Mouse (Mus musculus) limb, embryonic 14.5 days (tissue): ENCODE data around the gene 1700001K19Rik. TPM values are rescaled to one million over a fixed set of nuclear protein-coding genes. Genes with fewer than 3 reads are reported as not detected.
"Not testable (repeated sequence)": the region's sequence is repeated elsewhere in the genome, so short reads cannot be mapped to it uniquely, and the experiment has no call there.

Source experiments
- ATAC-seq: fragments of 200-750 bp; cut with Nextera tagmentation; 2 replicates; pipeline ENCODE4 v1.8.0; 2017; ENCODE audit warnings: low read depth, moderate number of reproducible peaks, moderate TSS enrichment; ENCODE audit not compliant: low FRiP score
- DNase-seq: peaks from one replicate; pipeline ENCODE4 v3.0.0-alpha.2; 2015; ENCODE audit warnings: low spot score
- H3K27ac ChIP-seq: fragments of 300-500 bp; sonication (generic); replicated peaks from 2 replicates; pipeline ENCODE4 v1.5.1; 2014; ENCODE audit warnings: low read depth, mild to moderate bottlenecking, low read length, moderate library complexity, mixed read lengths
- H3K27me3 ChIP-seq: fragments of 300-500 bp; sonication (generic); 2 replicates; pipeline ENCODE4 v1.6.1; 2014; ENCODE audit warnings: low read length, mixed read lengths; ENCODE audit not compliant: control insufficient read depth, insufficient read depth
- H3K36me3 ChIP-seq: fragments of 300-500 bp; sonication (generic); 2 replicates; pipeline ENCODE4 v1.6.1; 2014; ENCODE audit warnings: mild to moderate bottlenecking, low read length, moderate library complexity, mixed read lengths; ENCODE audit not compliant: control insufficient read depth, insufficient read depth
- H3K4me1 ChIP-seq: fragments of 300-500 bp; sonication (generic); 2 replicates; pipeline ENCODE4 v1.6.1; 2014; ENCODE audit warnings: antibody characterized with exemption, low read length, mixed read lengths; ENCODE audit not compliant: control insufficient read depth, insufficient read depth
- H3K4me2 ChIP-seq: fragments of 300-500 bp; sonication (generic); replicated peaks from 2 replicates; pipeline ENCODE4 v1.6.1; 2014; ENCODE audit warnings: low read depth, mild to moderate bottlenecking, low read length, moderate library complexity; ENCODE audit not compliant: severe bottlenecking
- H3K4me3 ChIP-seq: fragments of 300-500 bp; sonication (generic); replicated peaks from 2 replicates; pipeline ENCODE4 v1.5.1; 2014; ENCODE audit warnings: low read length
- H3K9ac ChIP-seq: fragments of 300-500 bp; sonication (generic); 2 replicates; pipeline ENCODE4 v1.6.1; 2014; ENCODE audit warnings: mild to moderate bottlenecking, low read depth, low read length, moderate library complexity; ENCODE audit not compliant: severe bottlenecking
- H3K9me3 ChIP-seq: fragments of 300-500 bp; sonication (generic); 2 replicates; pipeline ENCODE4 v1.6.1; 2016; ENCODE audit warnings: low read length; ENCODE audit not compliant: control insufficient read depth
- POLR2A ChIP-seq: fragments of 200-500 bp; IDR thresholded peaks from 2 replicates; pipeline ENCODE4 v1.8.0; 2012; ENCODE audit warnings: inconsistent platforms, mild to moderate bottlenecking, moderate library complexity, borderline replicate concordance; ENCODE audit not compliant: insufficient read depth, insufficient read length; ENCODE audit errors: extremely low read depth
- WGBS: fragments of 180-500 bp; shearing (Covaris S2); extraction: QIAGEN DNeasy Blood & Tissue Kit; methylation state at CpG from one replicate; pipeline ENCODE4 v1.1.7; 2014; 5-methylcytosine and 5-hydroxymethylcytosine counted together
- polyA plus RNA-seq, 2 experiments: library from polyadenylated mRNA; depleted of rRNA in 1 of 2; stranded (reverse) in 1 of 2; unstranded in 1 of 2; fragments of >200 nt; fragmentation: Nextera tagmentation in 1 of 2; extraction: Ambion mirVana in 1 of 2; gene quantifications; 2 replicates each; pipeline versions ENCODE4 v1.2.1 to v1.2.3; 2012 to 2014

The 1700001K19Rik gene
- polyA plus RNA-seq, 2 experiments = 0.19 TPM; not detected in 1

DNA sequence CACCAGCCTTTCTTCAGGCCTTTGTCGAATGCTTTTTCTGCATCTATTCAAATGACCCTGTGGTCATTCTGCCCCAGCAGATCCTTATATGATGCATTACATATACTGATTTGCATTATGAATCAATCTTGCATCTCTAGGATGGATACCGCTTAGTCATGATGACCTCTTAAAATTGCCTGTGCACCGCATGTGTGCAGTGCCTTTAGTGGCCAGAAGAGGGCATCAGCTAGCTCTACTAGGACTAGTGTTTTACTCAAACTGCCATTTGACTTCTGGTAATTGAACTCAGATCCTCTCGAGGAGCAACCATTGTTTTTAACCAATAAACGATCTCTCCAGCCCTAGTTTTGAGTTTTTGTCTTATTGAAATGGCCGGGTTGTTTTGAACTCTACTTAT is 31.4 kb upstream of the 1700001K19Rik start:
- Histone ChIP-seq H3K27ac (no peak overlapping the region), H3K4me1 (no peaks in the 10 kb centered on the region), H3K9ac (no peak overlapping the region), H3K36me3 (no peaks in the 10 kb centered on the region), H3K27me3 (no peaks in the 10 kb centered on the region), H3K9me3 (no peaks in the 10 kb centered on the region), H3K4me2 (no peak overlapping the region), H3K4me3 (no peak overlapping the region)
- DNase-seq = no peak
- 95% methylated on average over 6 of the region's 6 CpGs for WGBS
- ATAC-seq = no peak
- no peak for TF ChIP-seq POLR2A

DNA sequence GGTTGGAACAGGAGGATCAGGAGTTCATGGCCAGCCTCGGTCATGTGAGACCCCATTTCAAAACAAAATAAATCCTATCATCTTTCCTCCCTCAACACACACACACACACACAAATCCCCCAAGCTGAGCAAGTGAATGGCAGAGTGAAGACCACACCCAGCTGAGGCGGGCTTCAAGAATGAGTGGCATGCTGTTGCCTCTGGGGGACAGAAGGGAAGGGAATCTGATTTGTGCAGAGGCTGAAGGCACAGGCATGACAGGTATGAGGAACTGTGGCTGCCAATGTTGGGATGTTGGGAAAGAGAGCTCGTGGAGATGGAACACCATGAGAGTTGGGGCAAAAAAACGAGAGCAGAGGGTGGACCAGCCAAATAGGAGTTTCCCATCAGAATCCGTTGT is 28.9 kb upstream of the 1700001K19Rik start:
- Histone ChIP-seq H3K9ac (no peak overlapping the region), H3K36me3 (no peaks in the 10 kb centered on the region), H3K4me3 (no peak overlapping the region), H3K4me1 (no peaks in the 10 kb centered on the region), H3K27me3 (no peaks in the 10 kb centered on the region), H3K9me3 (no peaks in the 10 kb centered on the region), H3K4me2 (no peak overlapping the region), H3K27ac (no peak overlapping the region)
- DNase-seq = no peak
- no peak for ATAC-seq
- 64% methylated on average over 5 of the region's 5 CpGs for WGBS
- no peak for TF ChIP-seq POLR2A

DNA sequence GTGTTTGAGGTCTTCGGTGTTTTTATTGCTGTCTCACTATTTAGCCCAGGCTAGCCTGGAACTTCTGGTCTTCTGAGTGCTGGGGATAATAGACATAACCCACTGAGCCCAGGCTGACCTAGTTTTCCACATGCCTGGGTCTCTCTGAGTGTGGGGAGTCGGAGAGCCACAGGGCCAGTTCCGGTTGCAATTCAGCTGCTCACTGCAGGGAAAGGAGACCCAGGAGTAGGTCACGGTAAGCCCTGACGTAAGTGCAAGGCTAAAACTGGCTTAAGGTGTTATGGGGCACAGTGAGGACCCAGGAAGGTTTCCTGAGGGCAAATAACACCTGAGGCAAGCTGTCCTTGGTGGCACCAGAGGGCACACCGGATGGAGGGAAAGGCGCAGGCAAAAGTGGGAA is 25.0 kb upstream of the 1700001K19Rik start:
- H3K27me3 ChIP-seq = no peaks in the 10 kb centered on the region
- no peaks in the 10 kb centered on the region for H3K9me3 ChIP-seq
- H3K9ac ChIP-seq = no peak overlapping the region
- no peak overlapping the region for H3K4me3 ChIP-seq
- WGBS = 87% methylated on average over 7 of the region's 7 CpGs
- H3K4me1 ChIP-seq = no peaks in the 10 kb centered on the region
- ATAC-seq (no peak), DNase-seq (no peak)
- no peak overlapping the region for H3K27ac ChIP-seq
- H3K4me2 ChIP-seq = no peak overlapping the region
- no peaks in the 10 kb centered on the region for H3K36me3 ChIP-seq
- no peak for TF ChIP-seq POLR2A

GRCm38 (mm10) chr12:110706337-110707231 is 24.2 kb upstream of the 1700001K19Rik start:
- no peak for TF ChIP-seq POLR2A
- WGBS = 2% methylated on average over 27 of the region's 27 CpGs
- no peaks in the 10 kb centered on the region for H3K36me3 ChIP-seq
- peak overlapping the region; percentile 26 for H3K4me3 ChIP-seq
- peak; percentile 18 for DNase-seq
- no peaks in the 10 kb centered on the region for H3K4me1 ChIP-seq
- peak overlapping the region; percentile 9 for H3K9ac ChIP-seq
- no peak overlapping the region for H3K27ac ChIP-seq
- H3K27me3 ChIP-seq = no peaks in the 10 kb centered on the region
- ATAC-seq = peak; percentile 59; the same call in 1 of the 2 replicates
- peak overlapping the region; percentile 48 for H3K4me2 ChIP-seq
- H3K9me3 ChIP-seq = no peaks in the 10 kb centered on the region

DNA sequence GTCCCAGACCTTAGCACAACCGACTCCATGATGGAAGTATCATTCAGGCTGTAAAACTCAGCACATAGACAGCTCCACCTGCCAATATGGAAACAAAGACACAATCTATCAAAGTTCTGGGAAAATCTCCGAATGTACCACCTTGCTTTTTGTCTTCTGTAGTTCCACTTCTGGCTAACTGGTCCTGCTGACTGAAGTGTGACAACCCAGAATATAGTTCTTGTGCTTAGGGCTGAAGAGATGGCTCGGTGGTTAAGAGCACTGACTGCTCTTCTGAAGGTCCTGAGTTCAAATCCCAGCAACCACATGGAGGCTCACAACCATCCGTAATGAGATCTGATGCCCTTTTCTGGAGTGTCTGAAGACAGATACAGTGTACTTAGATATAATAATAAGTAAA is 23.0 kb upstream of the 1700001K19Rik start:
- not testable (repeated sequence) for H3K27ac ChIP-seq, ATAC-seq, H3K9me3 ChIP-seq, H3K36me3 ChIP-seq, DNase-seq, H3K4me3 ChIP-seq, H3K27me3 ChIP-seq, H3K9ac ChIP-seq, H3K4me2 ChIP-seq, H3K4me1 ChIP-seq
- 84% methylated on average over 3 of the region's 4 CpGs for WGBS
